Mouse (Mus musculus): ENCODE measurements around the gene Hist1h2be. TPM values are rescaled to one million over a fixed set of nuclear protein-coding genes. Genes with fewer than 3 reads are reported as not detected.
"Not testable (repeated sequence)": the region's sequence is repeated elsewhere in the genome, so short reads cannot be mapped to it uniquely, and the experiment has no call there.

The Hist1h2be gene
- polyA plus RNA-seq, 1 experiment = 11.8 TPM

DNA sequence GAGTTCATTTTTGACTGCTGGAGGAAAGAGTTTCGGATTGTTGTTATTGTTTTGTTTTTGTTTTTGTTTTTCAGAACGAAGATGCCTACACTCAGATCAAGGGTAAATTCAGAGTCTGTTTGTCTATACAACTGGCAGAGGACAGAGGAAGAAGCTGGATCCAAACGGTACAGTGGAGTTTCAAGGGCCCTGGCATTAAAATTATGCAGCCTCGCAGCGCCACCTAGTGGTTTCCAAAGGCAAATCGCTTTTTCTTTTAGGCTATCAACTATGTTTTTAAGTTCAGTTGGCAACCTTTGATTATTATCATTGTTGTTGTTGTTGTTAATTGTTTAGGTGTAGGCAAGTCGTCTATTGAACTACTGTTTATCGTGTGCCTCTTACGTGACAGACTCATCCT is 23.0 kb downstream of the Hist1h2be start:
- no peak overlapping the region for H3K4me3 ChIP-seq (replicated peaks; ENCODE audit: control insufficient read depth, low read depth, low read length)
- H3K4me1 ChIP-seq (ENCODE audit: control insufficient read depth, insufficient read depth, low read length) = peaks cover 2% of the 10 kb centered on the region; the same call in 1 of the 2 replicates
- 9% methylated on average over 9 of the region's 9 CpGs for WGBS

DNA sequence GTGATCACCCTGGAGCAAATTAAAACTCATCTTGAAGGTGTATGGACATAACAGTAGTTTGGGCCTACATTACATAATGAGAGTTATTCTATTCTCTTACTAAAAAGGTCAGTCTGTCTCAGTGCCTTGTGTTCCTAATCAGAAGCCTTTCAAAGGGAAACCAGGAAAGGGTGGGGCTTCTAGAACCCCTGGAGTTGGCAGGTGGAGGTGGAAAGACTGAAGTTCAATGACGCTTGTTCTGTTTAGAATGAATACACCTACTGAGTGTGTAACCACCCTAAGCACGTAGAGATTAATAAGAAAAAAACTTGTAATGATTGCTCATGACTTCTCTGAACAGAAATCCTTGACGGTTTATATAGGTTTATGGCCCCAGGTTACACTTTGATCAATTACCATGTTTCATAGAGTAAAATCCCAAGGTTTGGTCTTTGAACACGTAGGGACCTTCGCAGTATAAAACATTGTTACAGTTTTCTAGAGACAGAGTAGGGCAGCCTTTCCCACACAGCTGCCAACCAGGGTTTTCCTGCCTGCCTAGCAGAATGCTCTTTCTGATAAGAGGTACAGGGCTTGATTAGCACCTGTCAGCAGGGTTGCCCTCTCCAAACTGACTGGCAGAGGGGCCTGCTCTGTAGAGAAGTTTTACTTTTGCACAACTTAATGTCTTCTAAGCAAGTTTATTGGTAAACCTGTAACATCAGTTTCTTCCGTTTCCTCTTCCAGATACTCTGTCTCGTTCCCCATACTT is 25.1 kb downstream of the Hist1h2be start:
- Histone ChIP-seq H3K27ac (ENCODE audit: control insufficient read depth, insufficient read depth, low read depth, low read length, poor library complexity) (peak overlapping the region; percentile 0; the same call in 1 of the 2 replicates), H3K4me1 (ENCODE audit: control insufficient read depth, insufficient read depth, low read length) (peaks cover 2% of the 10 kb centered on the region; the same call in 1 of the 2 replicates), H3K4me3 (replicated peaks; ENCODE audit: control insufficient read depth, low read depth, low read length) (no peak overlapping the region)
- WGBS = 61% methylated on average over 7 of the region's 7 CpGs
- no peak for TF ChIP-seq CTCF (IDR thresholded peaks at IDR 0.05; ENCODE audit: control insufficient read depth, insufficient read depth, low read length)
- TF ChIP-seq POLR2A (IDR thresholded peaks at IDR 0.05; ENCODE audit: borderline replicate concordance, control insufficient read depth, low read depth, low read length) = no peak

More for the DNA sequence above, 23.0 kb downstream of the Hist1h2be start:
- TF ChIP-seq POLR2A (IDR thresholded peaks at IDR 0.05; ENCODE audit: borderline replicate concordance, control insufficient read depth, low read depth, low read length) = no peak
- peak; percentile 66 for TF ChIP-seq CTCF (IDR thresholded peaks at IDR 0.05; ENCODE audit: control insufficient read depth, insufficient read depth, low read length)
- H3K27ac ChIP-seq (ENCODE audit: control insufficient read depth, insufficient read depth, low read depth, low read length, poor library complexity) = no peak overlapping the region

DNA sequence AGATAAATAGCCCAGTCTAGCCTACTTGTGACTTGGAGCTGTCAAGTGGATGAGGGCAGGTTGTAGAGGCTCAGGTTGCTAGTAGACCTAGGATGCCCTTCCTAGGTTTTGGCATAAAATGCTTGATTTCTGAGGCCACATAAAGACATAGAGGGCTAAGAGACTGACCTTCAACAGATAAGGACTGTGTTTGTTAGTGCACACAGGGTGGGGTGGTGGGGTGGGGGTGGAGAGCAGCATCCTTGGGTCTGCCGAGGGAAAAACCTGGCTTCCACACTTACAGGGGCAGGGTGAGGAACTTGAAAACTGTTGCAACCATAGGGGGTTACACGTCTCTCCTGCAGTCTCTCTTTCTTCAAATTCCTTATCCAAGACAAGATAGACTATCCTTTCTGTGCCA is 25.7 kb downstream of the Hist1h2be start:
- peaks cover 2% of the 10 kb centered on the region; the same call in 1 of the 2 replicates for H3K4me1 ChIP-seq (ENCODE audit: control insufficient read depth, insufficient read depth, low read length)
- WGBS = 31% methylated on average over 2 of the region's 2 CpGs
- H3K27ac ChIP-seq (ENCODE audit: control insufficient read depth, insufficient read depth, low read depth, low read length, poor library complexity) = peak overlapping the region; percentile 21; the same call in 1 of the 2 replicates
- TF ChIP-seq POLR2A (IDR thresholded peaks at IDR 0.05; ENCODE audit: borderline replicate concordance, control insufficient read depth, low read depth, low read length) = no peak
- TF ChIP-seq CTCF (IDR thresholded peaks at IDR 0.05; ENCODE audit: control insufficient read depth, insufficient read depth, low read length) = no peak
- H3K4me3 ChIP-seq (replicated peaks; ENCODE audit: control insufficient read depth, low read depth, low read length) = no peak overlapping the region

DNA sequence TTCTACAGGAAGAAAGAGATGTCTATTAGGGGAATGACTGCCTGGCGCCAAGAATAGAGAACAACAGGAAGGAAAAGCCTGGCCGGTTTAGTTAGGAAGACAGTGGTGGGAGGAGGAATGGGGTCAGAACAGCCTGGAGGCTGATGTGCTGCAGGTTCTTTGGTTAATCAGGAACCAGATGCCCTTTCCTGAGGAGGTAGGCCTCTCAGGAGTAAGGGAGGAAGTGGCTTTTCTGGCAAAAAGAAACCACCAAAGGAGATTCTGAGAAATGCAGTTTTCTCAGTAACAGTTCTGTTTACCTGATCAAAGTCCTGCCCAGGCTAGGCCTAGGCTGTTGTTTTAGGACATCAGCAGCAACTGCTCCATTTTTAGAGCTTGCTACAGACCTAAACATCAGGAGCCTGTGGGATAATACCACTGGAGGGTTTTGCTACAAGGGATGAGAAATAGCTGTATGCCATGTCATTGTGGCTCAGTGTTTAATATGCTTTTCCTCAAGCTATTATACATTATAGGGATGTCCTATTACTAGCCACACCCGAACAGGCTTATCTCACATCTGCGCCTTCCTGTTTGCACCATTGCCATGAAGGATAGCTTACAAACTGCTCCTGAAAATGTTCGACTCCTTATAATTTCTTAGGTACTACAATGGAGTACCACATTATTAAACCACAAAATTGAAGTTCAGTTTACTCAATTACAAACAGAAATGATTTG is 27.7 kb downstream of the Hist1h2be start:
- H3K4me1 ChIP-seq (ENCODE audit: control insufficient read depth, insufficient read depth, low read length) = peaks cover 2% of the 10 kb centered on the region; the same call in 1 of the 2 replicates
- H3K27ac ChIP-seq (ENCODE audit: control insufficient read depth, insufficient read depth, low read depth, low read length, poor library complexity) = no peak overlapping the region
- WGBS = 13% methylated on average over 5 of the region's 5 CpGs
- no peak for TF ChIP-seq POLR2A (IDR thresholded peaks at IDR 0.05; ENCODE audit: borderline replicate concordance, control insufficient read depth, low read depth, low read length)
- no peak for TF ChIP-seq CTCF (IDR thresholded peaks at IDR 0.05; ENCODE audit: control insufficient read depth, insufficient read depth, low read length)
- H3K4me3 ChIP-seq (replicated peaks; ENCODE audit: control insufficient read depth, low read depth, low read length) = no peak overlapping the region

DNA sequence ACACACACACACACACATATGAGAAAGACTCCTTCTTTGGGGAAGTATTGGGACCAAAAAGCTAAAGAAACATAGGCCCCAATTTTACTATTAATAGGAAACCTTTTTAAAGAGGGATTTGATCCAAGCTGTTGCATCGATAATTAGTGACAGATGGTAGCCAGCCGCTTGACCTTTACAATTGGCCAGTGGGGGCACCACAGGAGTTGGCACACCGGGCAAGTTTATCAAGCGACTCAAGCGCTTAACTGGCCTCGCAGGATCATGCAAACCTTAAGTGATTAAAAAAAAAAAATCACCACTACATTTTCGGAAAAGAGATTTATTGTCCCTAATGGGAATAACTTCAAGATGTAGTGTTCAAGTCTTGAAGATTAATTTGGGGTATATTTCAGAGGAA is 28.3 kb downstream of the Hist1h2be start:
- TF ChIP-seq POLR2A (IDR thresholded peaks at IDR 0.05; ENCODE audit: borderline replicate concordance, control insufficient read depth, low read depth, low read length) = no peak
- no peak for TF ChIP-seq CTCF (IDR thresholded peaks at IDR 0.05; ENCODE audit: control insufficient read depth, insufficient read depth, low read length)
- WGBS = 60% methylated on average over 7 of the region's 7 CpGs
- no peak overlapping the region for H3K27ac ChIP-seq (ENCODE audit: control insufficient read depth, insufficient read depth, low read depth, low read length, poor library complexity)
- H3K4me1 ChIP-seq (ENCODE audit: control insufficient read depth, insufficient read depth, low read length) = peaks cover 3% of the 10 kb centered on the region; the same call in 1 of the 2 replicates
- H3K4me3 ChIP-seq (replicated peaks; ENCODE audit: control insufficient read depth, low read depth, low read length) = no peak overlapping the region

DNA sequence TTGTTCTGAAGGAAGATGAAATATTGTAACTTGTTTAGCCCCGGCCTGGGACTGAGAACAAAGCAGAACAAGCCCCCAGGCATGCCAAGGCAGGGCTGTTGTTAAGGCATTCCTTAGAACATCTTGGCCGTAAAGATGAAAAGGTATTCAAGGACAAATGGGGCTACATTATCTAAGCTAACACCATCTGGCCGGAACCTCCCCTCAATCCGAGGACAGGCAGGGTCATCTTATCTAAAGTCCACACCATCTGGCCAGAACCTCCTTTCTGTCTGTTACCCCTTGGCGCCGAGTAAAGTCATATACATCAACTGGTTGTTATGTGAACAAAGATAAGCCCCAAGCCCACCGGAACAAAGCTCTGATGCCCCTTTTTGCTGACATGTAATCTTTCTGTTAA is 29.0 kb downstream of the Hist1h2be start:
- not testable (repeated sequence) for H3K4me3 ChIP-seq (replicated peaks; ENCODE audit: control insufficient read depth, low read depth, low read length); H3K4me1 ChIP-seq (ENCODE audit: control insufficient read depth, insufficient read depth, low read length); H3K27ac ChIP-seq (ENCODE audit: control insufficient read depth, insufficient read depth, low read depth, low read length, poor library complexity)
- 71% methylated on average over 7 of the region's 7 CpGs for WGBS

DNA sequence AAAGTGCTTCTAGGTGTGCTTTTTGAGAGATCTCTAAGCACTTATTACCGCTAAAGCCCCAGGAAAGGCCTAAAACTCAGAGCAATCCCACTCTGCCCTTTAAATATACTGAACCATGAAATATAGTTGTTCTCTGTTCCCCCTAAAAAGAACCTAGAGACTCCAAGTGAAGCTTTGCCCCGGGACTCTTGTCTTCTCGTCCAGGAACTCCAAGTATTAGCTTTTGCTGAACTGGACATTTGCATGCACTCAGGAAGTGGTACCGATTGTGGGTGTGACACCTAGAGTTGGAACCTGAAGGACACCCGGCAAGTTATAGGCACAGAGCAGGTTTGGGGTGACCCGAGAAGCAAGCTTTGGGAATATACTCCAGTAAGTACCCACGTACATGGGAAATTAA is 29.7 kb downstream of the Hist1h2be start:
- Histone ChIP-seq H3K27ac (ENCODE audit: control insufficient read depth, insufficient read depth, low read depth, low read length, poor library complexity) (no peak overlapping the region), H3K4me3 (replicated peaks; ENCODE audit: control insufficient read depth, low read depth, low read length) (no peak overlapping the region), H3K4me1 (ENCODE audit: control insufficient read depth, insufficient read depth, low read length) (peaks cover 3% of the 10 kb centered on the region; the same call in 1 of the 2 replicates)
- 89% methylated on average over 7 of the region's 7 CpGs for WGBS
- no peak for TF ChIP-seq POLR2A (IDR thresholded peaks at IDR 0.05; ENCODE audit: borderline replicate concordance, control insufficient read depth, low read depth, low read length)
- TF ChIP-seq CTCF (IDR thresholded peaks at IDR 0.05; ENCODE audit: control insufficient read depth, insufficient read depth, low read length) = no peak

DNA sequence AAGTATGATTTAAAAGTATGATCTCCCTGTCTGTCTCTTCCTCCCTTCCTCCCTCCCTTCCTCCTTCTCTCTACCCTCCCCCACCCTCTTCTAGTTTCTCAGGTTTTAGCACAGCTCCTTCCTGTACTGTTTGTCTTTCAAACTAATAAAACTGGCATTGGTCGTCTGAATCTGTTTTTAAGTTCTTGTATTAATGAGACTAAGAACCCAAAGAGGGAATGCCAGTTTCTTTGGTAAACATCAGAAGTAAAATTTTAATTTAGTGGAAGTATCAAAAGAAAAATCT is 34.0 kb downstream of the Hist1h2be start:
- WGBS = 4% methylated on average over 1 of the region's 1 CpGs
- Histone ChIP-seq H3K4me1 (ENCODE audit: control insufficient read depth, insufficient read depth, low read length) (peaks cover 3% of the 10 kb centered on the region; the same call in 1 of the 2 replicates), H3K4me3 (replicated peaks; ENCODE audit: control insufficient read depth, low read depth, low read length) (peak overlapping the region; percentile 56), H3K27ac (ENCODE audit: control insufficient read depth, insufficient read depth, low read depth, low read length, poor library complexity) (peak overlapping the region; percentile 89)
- TF ChIP-seq POLR2A (IDR thresholded peaks at IDR 0.05; ENCODE audit: borderline replicate concordance, control insufficient read depth, low read depth, low read length) = no peak
- no peak for TF ChIP-seq CTCF (IDR thresholded peaks at IDR 0.05; ENCODE audit: control insufficient read depth, insufficient read depth, low read length)
